Mouse (Mus musculus) urinary bladder, postnatal 4 days (tissue): ENCODE results near the gene Anxa7.

Source experiments
- DNase-seq, 2 experiments: peaks; one replicate each; pipeline ENCODE4 v3.0.0; 2021 to 2022; ENCODE audit warnings: low spot score in 2 of 2

The Anxa7 gene

DNA sequence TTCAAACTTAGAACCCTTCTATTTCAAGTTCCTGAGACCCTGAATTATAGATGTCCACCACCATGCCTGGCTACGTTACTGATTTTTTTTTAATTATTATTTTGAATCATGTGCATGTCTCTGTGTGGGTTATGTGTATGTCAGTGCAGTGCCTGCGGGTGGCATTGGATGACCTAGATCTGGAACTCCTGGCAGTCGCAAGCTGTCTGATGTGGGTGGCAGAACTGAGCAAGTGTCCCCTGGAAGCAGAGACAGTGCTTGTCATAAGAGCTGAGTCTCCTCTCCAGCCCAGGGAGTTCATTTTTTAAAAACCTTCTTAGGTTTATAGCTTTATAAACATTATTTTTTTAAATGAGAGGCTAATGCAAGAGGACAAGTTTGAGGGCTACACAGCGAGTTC lies 47.5 kb downstream of the Anxa7 start:
- no peak for DNase-seq

DNA sequence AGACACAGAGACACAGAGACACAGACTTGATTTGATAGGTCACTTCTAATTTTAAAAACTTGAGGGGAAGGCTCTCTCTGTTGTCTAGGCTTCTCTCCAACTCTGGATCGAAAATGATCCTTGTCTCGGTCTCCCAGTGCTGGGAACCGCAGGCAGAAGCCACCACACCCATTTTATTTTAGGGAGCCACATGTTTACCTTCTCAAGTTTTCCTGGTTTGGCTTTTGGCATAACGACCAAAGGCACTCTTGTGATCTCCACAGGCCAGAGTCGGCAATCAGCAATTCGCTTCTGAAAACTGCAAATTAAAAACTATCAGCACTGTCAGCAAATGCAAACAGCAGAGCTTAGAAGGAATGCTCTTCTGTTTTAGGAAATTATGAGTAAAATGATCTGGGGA lies 48.2 kb downstream of the Anxa7 start:
- DNase-seq = no peak

DNA sequence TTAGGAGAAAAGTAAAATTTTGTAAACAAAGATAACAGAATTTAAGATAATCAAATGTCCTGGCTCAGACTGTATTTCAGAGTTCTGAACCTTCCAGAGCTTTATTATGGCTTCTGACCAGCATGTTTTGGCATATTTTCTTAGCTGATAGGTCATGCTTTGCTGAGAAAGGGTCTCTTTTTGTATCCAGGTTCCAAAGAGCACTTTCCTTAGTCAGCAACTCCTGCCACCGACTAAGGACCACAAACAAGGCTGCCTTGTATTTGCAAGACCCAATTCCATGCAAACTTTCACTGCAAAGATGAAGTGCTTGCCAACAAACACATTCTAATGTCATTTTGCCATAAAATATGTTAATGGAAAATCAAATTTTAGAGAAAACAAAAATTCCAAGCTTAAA lies 50.1 kb downstream of the Anxa7 start:
- DNase-seq = no peak

DNA sequence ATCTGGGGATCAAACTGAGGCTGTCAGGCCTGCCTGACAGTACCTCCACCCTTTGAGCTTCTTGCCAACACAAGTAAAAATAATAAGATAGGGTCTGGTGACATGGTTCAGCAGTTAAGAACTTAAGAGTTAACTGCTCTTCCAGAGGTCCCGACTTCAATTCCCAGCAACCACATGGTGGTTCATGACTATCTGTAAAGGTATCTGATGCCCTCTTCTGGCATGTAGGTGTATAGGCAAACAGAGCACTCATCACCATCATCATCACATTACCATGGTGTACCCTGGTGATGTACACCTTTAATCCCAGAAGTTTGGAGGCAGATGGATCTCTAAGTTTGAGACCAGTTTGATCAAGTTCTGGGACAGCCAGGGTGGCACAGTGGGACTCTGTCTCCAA lies 51.3 kb downstream of the Anxa7 start:
- no peak for DNase-seq

DNA sequence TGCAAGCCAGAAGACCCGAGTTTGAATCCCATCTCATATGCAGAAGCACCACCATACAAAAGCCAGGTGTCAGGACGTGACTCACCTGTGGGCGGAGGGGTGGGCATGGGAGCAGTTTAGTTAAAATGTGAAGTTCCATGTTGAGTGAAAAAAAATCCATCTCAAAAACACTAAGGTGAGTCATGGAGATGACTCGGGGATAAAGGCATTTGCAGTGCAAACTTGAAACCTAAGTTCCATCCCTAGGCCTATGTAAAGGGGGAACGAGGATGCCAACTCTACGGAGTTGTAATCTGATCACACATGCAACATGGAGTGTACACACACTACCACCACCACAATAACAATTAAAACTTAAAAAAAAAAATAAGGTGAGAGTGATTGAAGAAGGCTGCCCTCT lies 56.9 kb downstream of the Anxa7 start:
- DNase-seq = no peak

DNA sequence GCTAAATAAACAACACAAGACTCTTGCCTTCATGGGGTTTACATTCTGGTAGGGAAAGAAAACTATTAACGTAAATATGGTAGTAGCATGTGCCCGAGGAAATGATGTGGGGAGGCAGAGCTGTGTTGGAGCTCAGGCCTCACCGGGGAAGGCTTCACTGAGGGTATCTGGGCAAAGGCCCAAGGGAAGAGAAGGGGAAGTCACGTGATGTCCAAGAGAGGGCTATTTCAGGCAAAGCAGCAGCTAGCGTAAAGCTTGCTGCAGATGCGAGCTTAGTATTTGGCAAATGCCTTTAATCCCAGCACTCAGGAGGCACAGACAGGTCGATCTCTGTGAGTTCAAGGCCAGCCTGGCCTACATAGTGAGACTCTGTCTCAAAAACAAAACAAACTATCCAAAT lies 57.7 kb downstream of the Anxa7 start:
- no peak for DNase-seq
